Mouse (Mus musculus): ENCODE data around the gene Nprl2.

Nprl2 gene

DNA sequence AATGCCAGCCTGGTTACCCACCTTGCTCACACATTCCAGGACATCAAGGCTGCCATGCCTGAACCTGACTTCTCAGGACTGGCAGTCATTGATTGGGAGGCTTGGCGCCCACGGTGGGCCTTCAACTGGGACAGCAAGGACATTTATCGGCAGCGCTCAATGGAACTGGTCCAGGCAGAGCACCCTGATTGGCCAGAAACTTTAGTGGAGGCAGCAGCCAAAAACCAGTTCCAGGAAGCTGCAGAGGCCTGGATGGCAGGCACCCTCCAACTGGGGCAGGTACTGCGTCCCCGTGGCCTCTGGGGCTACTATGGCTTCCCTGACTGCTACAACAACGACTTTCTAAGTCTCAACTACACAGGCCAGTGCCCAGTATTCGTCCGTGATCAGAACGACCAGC, 35.8 kb downstream of the Nprl2 start:
- DNase-seq (ENCODE audit: low spot score in 2 of 2): no peak

DNA sequence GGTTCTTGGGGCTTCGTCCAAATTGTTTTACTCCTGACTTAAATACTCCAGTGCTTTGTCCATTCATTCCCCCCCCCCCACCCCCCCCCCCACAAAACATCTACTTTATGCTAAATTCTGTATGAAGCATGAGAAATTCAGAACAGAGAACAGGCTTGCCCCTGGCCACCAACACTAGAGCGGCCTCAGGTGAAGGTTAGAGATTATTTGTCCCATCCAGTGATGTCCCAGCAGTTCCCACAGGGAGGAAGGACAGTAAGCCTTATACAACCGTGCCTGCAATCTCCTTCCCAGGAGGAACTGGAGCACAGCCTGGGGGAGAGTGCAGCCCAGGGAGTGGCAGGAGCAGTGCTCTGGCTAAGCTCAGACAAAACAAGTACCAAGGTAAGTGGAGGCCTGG, 36.6 kb downstream of the Nprl2 start, which contains the start of gene Naa80:
Gene Naa80 (plus strand): TSS at position 301 of the 400 bp plus-strand sequence.
- DNase-seq (ENCODE audit: low spot score in 2 of 2): no peak

DNA sequence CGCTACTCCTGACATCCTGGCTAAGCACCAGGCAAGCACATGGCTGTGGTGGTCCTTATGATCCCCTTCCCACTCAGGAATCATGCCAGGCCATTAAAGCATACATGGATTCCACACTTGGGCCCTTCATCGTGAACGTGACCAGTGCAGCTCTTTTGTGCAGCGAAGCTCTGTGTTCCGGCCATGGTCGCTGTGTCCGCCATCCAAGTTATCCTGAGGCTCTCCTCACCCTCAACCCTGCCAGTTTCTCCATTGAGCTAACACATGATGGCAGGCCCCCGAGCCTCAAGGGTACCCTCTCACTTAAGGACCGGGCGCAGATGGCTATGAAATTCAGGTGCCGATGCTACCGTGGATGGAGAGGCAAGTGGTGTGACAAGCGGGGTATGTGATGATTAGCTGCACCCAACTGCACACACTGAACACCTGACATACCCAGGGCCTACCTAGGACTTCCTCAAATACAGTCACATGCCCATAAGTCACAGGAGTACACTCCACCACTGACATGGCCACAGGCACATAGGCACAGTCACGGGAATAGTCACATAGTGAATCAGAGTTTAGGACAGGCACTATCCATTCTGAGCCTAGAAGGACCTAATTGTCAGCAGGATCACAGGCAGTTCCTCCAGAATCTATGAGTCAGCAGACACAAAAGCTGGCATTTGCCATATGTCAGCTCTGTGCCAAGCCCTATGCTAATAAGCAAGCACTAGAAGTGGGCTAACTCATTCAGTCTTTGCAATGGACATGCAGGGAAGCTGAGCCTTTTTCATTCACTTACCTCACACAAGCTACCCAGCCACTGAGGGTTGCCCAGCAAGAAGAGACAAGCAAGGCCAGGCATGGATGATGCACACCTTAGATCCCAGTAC, 37.2 kb downstream of the Nprl2 start:
- no peak for DNase-seq (ENCODE audit: low spot score in 2 of 2)

DNA sequence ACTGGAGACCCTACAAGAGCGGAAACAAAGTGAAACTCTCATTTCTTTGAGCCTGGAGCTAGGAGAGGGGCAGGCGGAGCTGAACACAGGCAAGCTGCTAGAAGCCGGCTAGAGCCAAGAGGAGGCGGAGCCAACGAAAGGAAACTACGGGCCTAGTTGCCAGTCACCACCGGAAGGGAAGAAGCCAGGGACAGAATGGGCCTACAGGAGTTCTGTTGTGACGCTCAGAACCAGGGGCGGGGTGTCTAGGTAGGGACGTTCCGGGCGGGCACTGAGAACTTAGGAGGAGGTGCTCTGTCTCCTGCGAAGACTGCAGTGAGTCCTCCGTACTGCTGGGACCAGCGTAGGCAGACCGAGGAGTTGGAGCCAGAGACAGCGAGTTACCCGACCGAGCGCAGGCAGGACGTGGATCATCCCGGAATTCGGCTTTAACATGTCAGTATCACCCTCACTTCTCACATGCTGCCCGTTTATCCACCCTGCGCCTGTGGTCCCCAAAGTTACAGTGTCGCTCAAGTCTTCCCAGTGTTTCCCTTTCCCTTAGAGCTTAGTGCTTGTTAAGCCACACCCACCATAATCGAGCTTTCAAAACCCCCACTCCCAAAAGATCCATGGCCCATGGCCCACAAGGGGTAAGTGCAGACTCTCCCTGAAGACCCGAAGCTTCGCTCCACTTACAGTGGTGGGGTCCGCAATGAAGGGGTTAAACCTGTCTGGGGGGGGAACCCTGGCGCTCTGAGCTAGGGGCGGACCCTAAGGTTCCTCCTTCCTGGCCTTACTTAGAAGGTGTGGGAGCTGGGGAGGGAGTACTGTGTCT, 38.7 kb downstream of the Nprl2 start, which contains the start of gene Hyal3:
Gene Hyal3 (plus strand): TSS at position 318 of the 817 bp plus-strand sequence.
- DNase-seq (ENCODE audit: low spot score in 2 of 2): peak; percentile 86 to 91

DNA sequence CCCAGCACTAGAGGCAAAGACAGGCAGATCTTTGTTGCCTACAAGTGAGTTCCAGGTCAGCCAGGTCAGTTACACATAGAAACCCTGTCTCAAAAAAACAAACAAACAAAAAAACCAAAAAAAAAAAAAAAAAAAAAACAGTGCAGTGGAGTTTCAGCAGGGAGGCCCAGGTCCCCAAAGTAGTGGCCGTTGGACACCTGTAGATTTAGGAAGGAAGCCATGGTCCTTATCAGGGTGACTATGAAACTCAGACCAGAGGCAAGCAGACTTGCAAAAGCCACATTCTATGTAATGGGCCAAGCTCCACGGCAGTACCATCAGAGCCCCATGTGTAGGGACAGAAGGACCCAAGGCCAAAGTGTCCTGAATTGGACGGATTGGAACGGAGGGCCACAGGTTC, 39.6 kb downstream of the Nprl2 start:
- no peak for DNase-seq (ENCODE audit: low spot score in 2 of 2)

DNA sequence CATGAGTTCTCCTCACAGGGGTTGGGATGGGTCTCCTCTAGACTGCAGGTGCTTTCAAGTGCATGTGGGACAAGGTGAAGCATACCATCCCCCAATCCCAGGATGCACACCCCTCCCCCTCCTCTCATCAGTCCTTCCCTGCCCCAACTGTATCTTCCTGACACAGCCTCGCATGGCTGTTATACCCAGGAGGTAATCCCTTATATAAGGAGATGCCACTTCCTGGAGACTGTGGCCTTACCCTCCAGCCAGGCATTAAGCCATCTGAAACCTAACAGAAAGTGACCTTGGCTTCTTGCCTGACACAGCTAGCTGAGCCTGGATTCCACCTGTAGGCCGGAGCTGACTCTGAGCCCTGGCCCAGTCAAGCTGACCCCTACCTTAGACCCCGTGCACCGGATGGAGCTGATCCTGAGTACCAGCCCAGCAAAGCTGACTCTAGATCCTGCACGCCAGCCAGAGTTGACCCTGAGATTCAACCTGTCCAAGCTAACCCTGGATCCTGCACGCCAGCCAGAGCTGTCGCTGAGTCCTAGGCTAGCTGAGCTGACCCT, 40.6 kb downstream of the Nprl2 start:
- DNase-seq (ENCODE audit: low spot score in 2 of 2): no peak

DNA sequence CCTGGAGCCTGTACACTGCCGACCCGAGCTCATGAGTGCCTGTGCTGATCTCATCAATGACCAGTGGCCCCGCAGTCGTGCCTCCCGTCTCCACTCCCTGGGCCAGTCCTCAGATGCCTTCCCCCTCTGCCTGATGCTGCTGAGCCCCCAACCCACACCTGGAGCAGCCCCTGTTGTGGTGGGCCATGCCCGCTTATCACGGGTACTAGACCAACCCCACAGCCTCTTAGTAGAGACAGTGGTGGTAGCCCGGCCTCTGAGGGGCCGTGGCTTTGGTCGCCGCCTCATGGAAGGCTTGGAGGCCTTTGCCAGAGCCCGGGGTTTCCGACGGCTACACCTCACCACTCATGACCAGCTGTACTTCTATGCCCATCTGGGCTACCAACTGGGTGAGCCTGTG, 41.1 kb downstream of the Nprl2 start:
- DNase-seq (ENCODE audit: low spot score in 2 of 2): no peak

DNA sequence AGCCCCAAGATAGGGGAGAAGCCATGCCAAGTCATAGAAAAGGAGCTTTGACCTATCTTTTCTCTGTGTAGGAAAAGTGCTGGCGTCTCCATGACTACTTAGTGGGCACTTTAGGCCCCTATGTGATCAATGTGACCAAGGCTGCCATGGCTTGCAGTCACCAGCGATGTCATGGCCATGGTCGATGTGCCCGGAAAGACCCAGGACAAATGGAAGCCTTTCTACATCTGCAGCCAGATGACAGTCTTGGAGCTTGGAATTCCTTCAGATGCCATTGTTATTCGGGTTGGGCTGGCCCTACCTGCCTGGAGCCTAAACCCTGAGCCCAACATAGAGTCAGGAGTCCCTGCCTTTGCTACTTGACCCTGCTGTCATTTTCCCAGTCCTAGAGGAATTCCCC, 44.5 kb downstream of the Nprl2 start:
- DNase-seq (ENCODE audit: low spot score in 2 of 2): no peak

DNA sequence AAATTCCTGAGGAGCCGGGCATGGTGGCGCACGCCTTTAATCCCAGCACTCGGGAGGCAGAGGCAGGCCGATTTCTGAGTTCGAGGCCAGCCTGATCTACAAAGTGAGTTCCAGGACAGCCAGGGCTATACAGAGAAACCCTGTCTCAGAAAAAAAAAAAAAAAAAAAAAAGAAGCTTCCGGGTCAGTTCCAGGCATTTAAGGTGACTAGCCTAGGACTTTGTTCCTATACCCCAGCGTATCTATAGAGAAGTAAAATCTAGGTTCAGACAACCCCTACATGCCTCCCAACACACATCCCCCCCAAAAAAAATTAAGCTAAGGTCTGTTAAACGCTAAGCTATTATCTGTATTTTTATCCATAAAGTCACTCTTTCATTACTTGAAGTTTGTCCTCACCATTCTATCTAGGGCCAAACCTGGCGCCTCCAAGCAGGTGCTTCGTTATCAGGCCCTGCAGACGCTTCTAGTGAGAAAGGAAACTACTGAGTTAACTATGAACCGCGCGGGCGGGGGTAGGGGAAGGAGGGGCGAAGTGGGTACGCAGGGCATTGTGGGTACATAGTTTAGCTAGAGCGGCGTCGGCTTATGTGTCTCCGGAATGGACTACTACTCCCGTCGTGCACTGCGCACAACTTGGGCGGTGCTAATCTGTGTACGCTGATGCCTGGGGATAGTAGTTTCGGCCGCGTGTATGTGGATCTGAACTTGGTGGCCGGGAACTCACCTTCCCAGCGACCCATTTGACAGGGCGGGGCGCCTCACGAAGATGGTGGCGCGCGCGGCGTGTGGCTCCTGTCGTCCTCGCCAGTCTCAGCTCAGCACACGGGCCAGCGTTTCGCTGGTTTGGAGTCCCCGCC, 45.2 kb downstream of the Nprl2 start, which contains the start of gene Ifrd2:
Gene Ifrd2 (plus strand): TSS at position 669 of the 859 bp plus-strand sequence.
- peak; percentile 99 for DNase-seq (ENCODE audit: low spot score in 2 of 2)

DNA sequence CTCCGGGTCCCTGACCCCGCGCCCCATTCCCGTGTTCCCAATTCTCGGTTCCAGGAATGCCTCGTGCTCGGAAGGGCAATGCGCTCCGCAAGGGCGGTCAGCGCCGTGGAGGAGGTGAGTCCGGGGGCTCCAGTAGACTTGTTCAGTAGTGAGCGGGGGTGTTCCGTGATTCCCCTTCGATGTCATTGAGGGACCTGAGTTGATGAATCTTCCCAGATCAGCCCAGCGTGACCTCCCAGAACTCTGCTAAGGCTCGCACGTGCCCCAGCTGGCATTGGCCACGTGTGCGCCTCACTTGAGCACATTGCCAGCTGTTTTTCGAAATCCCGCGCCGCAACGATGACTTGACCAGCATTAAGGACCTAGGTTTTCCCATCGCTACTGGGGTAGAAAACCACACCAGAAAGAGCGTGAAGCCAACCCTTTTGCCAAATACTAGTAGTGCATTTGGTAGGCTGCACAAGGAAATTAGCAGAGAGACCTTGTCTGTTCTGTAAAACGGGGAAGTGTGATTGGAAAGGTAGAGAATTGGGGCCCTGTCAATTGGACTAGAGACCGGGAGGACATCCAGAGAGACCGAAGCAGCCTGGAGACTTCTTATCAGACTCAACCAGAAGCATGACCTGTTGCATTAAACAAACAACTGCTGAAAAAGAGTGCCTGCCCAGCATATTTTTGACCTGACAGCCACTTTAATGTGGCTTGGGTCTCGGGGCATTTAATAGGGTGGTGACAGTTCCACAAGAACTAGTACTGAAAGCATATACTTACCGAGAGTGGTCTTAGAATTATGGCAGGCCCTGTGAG, 46.0 kb downstream of the Nprl2 start:
- DNase-seq (ENCODE audit: low spot score in 2 of 2): no peak

DNA sequence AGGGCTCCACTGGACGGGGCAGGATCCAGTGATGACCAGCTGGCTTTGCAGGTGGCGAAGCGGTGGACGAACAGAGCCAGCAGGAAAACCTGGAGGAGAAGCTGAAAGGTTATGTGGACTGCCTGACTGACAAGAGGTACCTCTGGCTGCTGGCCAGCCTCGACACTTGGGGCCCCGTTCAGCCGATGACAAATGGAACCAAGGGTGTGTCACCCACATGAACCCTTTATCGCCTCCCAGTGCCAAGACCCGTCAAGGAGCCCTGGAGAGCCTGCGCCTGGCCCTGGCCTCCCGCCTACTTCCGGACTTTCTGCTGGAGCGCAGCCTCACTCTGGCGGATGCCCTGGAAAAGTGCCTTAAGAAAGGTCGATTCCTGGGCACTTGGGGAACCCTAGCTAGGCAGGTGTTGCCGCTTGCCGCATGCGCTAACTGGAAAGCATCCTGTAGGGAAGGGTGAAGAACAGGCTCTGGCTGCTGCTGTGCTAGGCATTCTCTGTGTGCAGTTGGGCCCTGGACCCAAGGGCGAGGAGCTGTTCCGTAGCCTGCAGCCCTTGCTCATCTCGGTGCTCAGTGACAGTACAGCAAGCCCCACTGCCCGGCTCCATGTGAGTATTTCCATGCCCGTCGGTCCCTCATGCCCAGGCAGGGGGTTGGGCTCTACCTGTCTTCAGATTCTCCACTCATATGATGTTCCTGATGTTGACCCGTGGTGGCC, 48.2 kb downstream of the Nprl2 start:
- no peak for DNase-seq (ENCODE audit: low spot score in 2 of 2)

DNA sequence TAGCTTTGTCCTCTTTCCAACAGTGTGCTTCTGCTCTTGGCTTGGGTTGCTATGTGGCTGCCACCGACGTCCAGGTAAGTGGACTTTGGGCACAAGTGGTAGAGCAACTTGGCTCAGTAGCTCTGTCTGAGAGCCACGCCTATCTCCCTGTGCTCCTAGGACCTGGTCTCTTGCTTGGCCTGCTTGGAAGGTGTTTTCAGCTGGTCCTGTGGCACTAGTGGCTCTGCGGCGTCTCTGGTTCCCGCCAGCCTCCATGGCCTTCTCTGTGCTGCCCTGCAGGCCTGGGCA, 48.7 kb downstream of the Nprl2 start:
- no peak for DNase-seq (ENCODE audit: low spot score in 2 of 2)

DNA sequence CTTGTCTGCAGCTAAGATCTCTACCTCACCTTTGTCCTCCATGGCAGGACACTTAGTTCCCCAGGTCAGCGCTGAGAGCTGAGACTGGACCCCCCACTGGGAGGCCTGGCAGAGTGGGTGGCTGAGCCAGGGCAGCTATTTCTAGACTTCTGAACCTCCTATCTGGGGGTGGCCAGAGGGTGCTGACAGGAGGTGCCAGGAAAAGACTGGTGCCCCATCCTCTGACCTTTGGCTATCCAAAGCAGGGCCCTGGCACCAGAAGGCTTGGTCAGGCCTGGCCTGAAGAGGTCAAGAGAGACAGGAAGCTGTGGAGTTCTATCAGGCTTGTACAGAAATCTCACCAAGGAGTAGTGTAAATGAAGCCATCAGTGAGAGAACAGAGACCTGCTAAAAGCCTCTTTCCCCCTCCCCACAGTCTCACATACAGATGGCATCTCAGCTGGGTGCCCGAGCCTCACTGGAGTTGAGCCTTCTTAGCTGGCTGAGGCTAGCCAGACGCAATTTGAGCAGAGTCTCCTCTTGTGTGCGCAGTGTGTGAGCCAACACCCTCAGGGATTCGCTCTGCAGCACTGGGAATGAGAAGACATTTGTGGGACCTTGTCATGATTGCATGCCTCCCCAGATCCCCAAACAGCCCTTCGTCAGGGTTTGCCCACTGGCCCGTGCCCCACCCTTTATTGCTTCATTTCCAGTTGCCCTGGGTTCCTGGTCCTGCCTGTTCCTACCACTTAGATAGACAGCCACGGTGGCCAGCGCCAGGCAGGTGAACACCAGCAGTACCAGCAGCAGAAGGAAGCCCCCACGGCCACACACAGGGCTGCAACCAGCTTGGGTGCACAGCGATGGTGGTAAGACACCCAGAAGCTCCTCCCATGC, 51.3 kb downstream of the Nprl2 start:
- no peak for DNase-seq (ENCODE audit: low spot score in 2 of 2)

DNA sequence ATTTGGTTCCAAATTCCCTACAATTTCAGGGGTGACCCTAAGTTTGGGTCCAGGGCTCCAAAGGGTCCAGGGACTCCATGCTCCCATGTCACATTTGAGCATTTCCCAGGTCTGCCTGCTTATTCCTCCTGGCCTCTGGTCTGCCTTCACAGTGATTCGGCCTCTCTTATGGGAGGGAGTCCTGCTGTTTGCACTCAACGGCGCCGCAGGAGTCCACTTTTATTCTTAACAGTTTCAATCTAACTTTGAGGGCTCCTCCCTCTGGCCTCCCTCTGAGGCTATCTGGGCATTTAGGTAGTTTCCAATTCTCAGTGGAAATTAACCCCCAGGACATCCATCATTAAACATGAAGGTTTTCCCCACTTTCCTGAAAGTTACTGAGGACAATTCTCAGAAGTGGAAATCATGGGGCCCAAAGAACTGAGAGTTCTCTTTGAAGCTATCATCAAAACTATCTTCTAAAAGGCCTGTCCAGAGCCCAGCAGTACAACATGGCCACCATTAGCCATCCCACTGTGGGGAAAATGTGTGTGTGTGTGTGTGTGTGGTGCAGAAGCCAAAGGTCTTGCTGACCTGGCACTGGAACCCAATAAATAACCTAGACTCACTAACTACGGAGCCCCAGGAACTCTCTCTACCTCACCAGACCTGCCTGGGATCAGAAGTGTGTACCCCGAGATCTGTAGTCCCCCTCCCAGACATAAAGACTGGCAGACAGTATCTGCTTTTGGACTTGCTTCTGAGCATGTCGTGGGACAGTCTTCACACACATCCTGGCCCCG, 52.4 kb downstream of the Nprl2 start:
- no peak for DNase-seq (ENCODE audit: low spot score in 2 of 2)
